Mouse (Mus musculus) brain, adult 2 months (tissue): ENCODE measurements around the gene Ceacam15.
A peak's percentile ranks its signal among the peaks of the same experiment; 100 is the strongest.

ENCODE experiments used
- DNase-seq: peaks from one replicate; pipeline ENCODE4 v3.0.0; 2011; ENCODE audit warnings: low read depth, low spot score

Ceacam15 gene

GRCm38 (mm10) chr7:16631025-16631424 lies 44.5 kb downstream of the Ceacam15 start:
- DNase-seq: no peak

DNA sequence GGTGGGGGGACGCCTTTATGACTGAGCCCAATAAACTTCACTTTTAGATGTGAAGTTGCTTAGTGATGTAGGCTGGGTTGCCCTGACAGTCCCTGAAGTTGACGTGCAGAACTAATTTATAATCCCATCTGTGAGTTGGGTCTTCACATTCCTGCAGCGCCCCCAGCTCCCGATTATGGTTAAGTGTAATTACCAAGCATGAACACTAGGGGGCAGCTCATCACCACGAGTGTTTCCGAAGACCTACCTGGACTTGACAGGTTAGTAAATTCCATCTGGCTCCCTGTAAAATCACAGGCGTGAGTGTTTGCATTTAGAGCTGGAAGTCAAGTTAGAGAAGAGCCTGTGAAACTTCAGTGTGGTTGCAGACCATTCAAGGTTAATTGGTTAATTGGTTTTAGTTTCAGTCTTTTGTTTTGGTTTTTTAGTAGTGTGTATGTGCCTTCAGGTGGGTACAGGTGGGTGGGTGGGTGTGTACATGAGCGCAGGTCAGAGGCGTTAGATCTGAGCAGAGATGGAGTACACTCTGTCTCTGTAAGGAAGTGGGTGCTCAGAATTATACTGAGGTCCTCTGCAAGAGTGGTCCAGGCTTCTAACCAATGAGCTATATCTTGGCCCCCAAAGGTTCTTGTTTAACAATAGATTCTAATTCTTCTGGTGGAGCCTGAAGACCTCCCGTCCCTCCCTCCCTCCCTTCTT lies 45.8 kb downstream of the Ceacam15 start:
- peak; percentile 82 for DNase-seq

DNA sequence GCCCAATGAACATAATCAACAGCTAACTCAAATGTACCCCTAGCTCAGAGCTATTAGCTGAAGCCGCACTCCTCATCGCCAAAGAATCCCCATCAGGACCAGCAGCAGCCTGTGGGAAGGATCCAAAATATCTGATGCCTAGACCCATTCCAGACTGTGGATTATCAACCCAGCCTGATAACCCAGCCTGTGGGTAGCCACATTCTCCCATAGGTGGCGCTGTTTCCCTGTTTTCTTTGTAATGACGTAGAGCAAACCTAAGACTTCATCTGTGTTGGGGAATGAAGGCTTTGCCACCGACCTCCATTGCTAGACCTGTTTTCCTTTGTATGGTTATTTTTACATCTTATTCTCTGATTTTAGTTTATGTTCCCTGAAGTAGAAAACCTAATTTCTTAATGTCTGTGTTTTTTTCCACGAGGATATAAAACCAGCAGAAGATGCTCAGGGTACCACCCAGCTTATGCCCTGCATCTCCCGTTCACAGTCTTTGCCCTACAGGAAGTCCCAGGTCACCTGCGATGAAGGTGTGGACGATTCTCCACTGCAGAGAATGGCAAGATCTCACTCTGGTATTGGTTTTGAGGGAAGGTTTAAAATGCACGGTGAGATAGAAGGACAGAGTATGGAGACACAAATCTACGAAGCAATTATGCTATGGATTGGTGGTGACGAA lies 47.3 kb downstream of the Ceacam15 start:
- DNase-seq: peak; percentile 87

GRCm38 (mm10) chr7:16623687-16624086 lies 51.8 kb downstream of the Ceacam15 start:
- DNase-seq: no peak

DNA sequence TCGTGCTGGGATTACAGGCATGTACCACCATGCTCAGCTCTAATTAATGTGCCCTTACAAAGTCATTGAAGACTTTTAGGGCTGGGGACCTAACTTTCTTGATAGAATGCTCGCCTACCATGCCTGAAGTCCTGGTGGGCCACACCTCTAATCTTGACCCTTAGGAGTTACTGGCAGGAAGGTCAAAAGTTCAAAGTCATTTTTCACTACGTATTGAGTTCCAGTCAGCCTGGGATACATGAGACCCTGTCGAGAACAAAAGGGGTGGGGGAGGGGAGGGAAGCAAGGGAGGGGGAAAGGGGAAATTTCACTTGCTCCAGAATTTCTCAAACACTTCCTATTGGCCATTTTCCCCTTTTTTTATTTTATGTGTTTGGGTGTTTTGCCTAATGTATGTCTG lies 52.4 kb downstream of the Ceacam15 start:
- no peak for DNase-seq
